Mouse (Mus musculus) intestine, postnatal 0 days (tissue): ENCODE measurements around the gene Pak7. TPM values are rescaled to one million over a fixed set of nuclear protein-coding genes. Genes with fewer than 3 reads are reported as not detected.

ENCODE experiments used
- ATAC-seq: fragments of 200-750 bp; cut with Nextera tagmentation; 2 replicates; pipeline ENCODE4 v1.8.0; 2017; ENCODE audit warnings: mild to moderate bottlenecking, moderate TSS enrichment, moderate library complexity
- H3K27ac ChIP-seq: fragments of 300-500 bp; sonication (generic); 2 replicates; pipeline ENCODE4 v1.5.1; 2014; ENCODE audit warnings: mild to moderate bottlenecking, low read depth, low read length, moderate library complexity
- H3K27me3 ChIP-seq: fragments of 300-500 bp; sonication (generic); replicated peaks from 2 replicates; pipeline ENCODE4 v1.6.1; 2014; ENCODE audit warnings: low read length, mixed read lengths; ENCODE audit not compliant: control insufficient read depth, insufficient read depth
- H3K36me3 ChIP-seq: fragments of 300-500 bp; sonication (generic); 2 replicates; pipeline ENCODE4 v1.6.1; 2014; ENCODE audit warnings: mild to moderate bottlenecking, moderate library complexity; ENCODE audit not compliant: control insufficient read depth, insufficient read depth
- H3K4me1 ChIP-seq: fragments of 300-500 bp; sonication (generic); replicated peaks from 2 replicates; pipeline ENCODE4 v1.6.1; 2014; ENCODE audit warnings: antibody characterized with exemption, low read length, mixed read lengths; ENCODE audit not compliant: control insufficient read depth, insufficient read depth
- H3K4me2 ChIP-seq: fragments of 300-500 bp; sonication (generic); replicated peaks from 2 replicates; pipeline ENCODE4 v1.6.1; 2014; ENCODE audit warnings: low read depth, mild to moderate bottlenecking, moderate library complexity
- H3K4me3 ChIP-seq: fragments of 300-500 bp; sonication (generic); 2 replicates; pipeline ENCODE4 v1.5.1; 2014; ENCODE audit warnings: low read depth, low read length
- H3K9ac ChIP-seq: fragments of 300-500 bp; sonication (generic); 2 replicates; pipeline ENCODE4 v1.6.1; 2014; ENCODE audit warnings: mild to moderate bottlenecking, low read depth, low read length
- H3K9me3 ChIP-seq: fragments of 300-500 bp; sonication (generic); 2 replicates; pipeline ENCODE4 v1.6.1; 2016; ENCODE audit warnings: mixed run types; ENCODE audit not compliant: control insufficient read depth
- CTCF ChIP-seq: sonication (generic); IDR thresholded peaks from 2 replicates; pipeline ENCODE4 v1.5.1; 2016; ENCODE audit warnings: low read depth, mild to moderate bottlenecking, control low read depth, antibody characterized with exemption, moderate library complexity
- WGBS: fragments of 180-500 bp; shearing (Covaris S2); extraction: QIAGEN DNeasy Blood & Tissue Kit; methylation state at CpG from one replicate; pipeline ENCODE4 v1.1.7; 2014; 5-methylcytosine and 5-hydroxymethylcytosine counted together
- polyA plus RNA-seq: library from polyadenylated mRNA; unstranded; fragments of >200 nt; fragmentation: Nextera tagmentation; extraction: Ambion mirVana; gene quantifications from 2 replicates; pipeline ENCODE4 v1.2.1, GENCODE M21; 2015

The Pak7 gene
- polyA plus RNA-seq, 1 experiment from 2014 or later, result 0.29 TPM

GRCm38 (mm10) chr2:136058398-136058797, 329.4 kb downstream of the Pak7 start:
- H3K9ac ChIP-seq, result no peak overlapping the region
- 11% methylated on average over 7 of the region's 7 CpGs for WGBS
- peaks cover 29% of the 10 kb centered on the region for H3K27me3 ChIP-seq
- H3K4me3 ChIP-seq, result no peak overlapping the region
- no peaks in the 10 kb centered on the region for H3K4me1 ChIP-seq
- H3K27ac ChIP-seq, result no peak overlapping the region
- no peaks in the 10 kb centered on the region for H3K36me3 ChIP-seq
- TF ChIP-seq CTCF, result no peak
- ATAC-seq, result no peak
- H3K4me2 ChIP-seq, result no peak overlapping the region
- H3K9me3 ChIP-seq, result no peaks in the 10 kb centered on the region

GRCm38 (mm10) chr2:136057861-136058331, 329.9 kb downstream of the Pak7 start:
- H3K4me2 ChIP-seq, result no peak overlapping the region
- no peaks in the 10 kb centered on the region for H3K9me3 ChIP-seq
- ATAC-seq, result no peak
- TF ChIP-seq CTCF, result no peak
- H3K27me3 ChIP-seq, result peaks cover 29% of the 10 kb centered on the region
- H3K4me1 ChIP-seq, result no peaks in the 10 kb centered on the region
- H3K36me3 ChIP-seq, result no peaks in the 10 kb centered on the region
- no peak overlapping the region for H3K9ac ChIP-seq
- 9% methylated on average over 19 of the region's 19 CpGs for WGBS
- no peak overlapping the region for H3K4me3 ChIP-seq
- no peak overlapping the region for H3K27ac ChIP-seq

GRCm38 (mm10) chr2:136051688-136052289, 336.0 kb downstream of the Pak7 start, which contains the start of gene Lamp5:
Gene Lamp5 (plus strand): TSS chr2:136052239.
- Histone ChIP-seq H3K4me3 (no peak within 1 kb of the TSS), H3K27me3 (peaks cover 8% of the 10 kb centered on the region; the same call in 1 of the 2 replicates), H3K36me3 (no peaks in the 10 kb centered on the region), H3K4me1 (no peaks in the 10 kb centered on the region), H3K4me2 (no peak within 1 kb of the TSS), H3K27ac (no peak within 1 kb of the TSS), H3K9ac (no peak within 1 kb of the TSS), H3K9me3 (no peaks in the 10 kb centered on the region)
- 12% methylated on average over 8 of the region's 8 CpGs for WGBS
- TF ChIP-seq CTCF, result no peak
- no peak for ATAC-seq

GRCm38 (mm10) chr2:136050793-136051615, 336.8 kb downstream of the Pak7 start:
- Histone ChIP-seq H3K9ac (no peak overlapping the region), H3K36me3 (no peaks in the 10 kb centered on the region), H3K27me3 (peaks cover 8% of the 10 kb centered on the region; the same call in 1 of the 2 replicates), H3K4me2 (no peak overlapping the region), H3K4me3 (no peak overlapping the region), H3K9me3 (no peaks in the 10 kb centered on the region), H3K4me1 (no peaks in the 10 kb centered on the region), H3K27ac (no peak overlapping the region)
- TF ChIP-seq CTCF, result no peak
- no peak for ATAC-seq
- 20% methylated on average over 27 of the region's 27 CpGs for WGBS

- Histone ChIP-seq H3K27me3 (peaks cover 8% of the 10 kb centered on the region; the same call in 1 of the 2 replicates), H3K4me1 (no peaks in the 10 kb centered on the region), H3K9me3 (no peaks in the 10 kb centered on the region), H3K9ac (no peak overlapping the region), H3K4me2 (no peak overlapping the region), H3K4me3 (no peak overlapping the region), H3K27ac (no peak overlapping the region), H3K36me3 (no peaks in the 10 kb centered on the region)
- TF ChIP-seq CTCF, result no peak
- ATAC-seq, result no peak
- 91% methylated on average over 4 of the region's 4 CpGs for WGBS
Observed at GRCm38 (mm10) chr2:136048464-136048863, 339.3 kb downstream of the Pak7 start.

Other genes starting within 250 kb of the Pak7 start
- 0.07 TPM in 1 of 2 replicates, not detected in the other for gene Ankef1, start 113.9 kb upstream of the Pak7 start, polyA plus RNA-seq